Mouse (Mus musculus): ENCODE measurements around the gene Arhgef10l.

DNA sequence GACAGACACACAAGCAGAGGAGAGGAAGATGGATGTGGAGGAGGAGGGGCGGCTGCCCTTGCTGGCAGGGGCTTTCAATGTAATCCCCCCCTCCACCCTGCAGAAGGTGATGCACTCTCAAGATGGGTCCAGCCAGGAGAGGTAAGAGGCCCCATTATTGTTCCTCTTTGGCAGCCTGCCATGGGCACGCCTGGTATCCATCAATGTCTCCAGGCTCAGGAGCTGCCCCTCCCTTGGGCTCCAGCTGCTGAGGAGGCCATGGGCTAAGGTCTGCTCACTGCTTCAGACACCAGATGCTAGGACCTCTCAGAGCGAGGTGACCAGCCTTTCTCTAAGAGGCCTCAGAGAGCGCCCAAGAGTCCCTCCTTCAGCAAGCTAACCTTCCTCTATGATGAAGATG lies 152.0 kb downstream of the Arhgef10l start:
- no peak for TF ChIP-seq POLR2A (IDR thresholded peaks at IDR 0.05; ENCODE audit: control insufficient read depth, extremely low read depth, insufficient read depth, low read length, poor library complexity)
- TF ChIP-seq CTCF (IDR thresholded peaks at IDR 0.05; ENCODE audit: borderline replicate concordance, control insufficient read depth, extremely low read depth, insufficient read depth, low read length, poor library complexity), result no peak

Measured in thymus, adult 2 months (tissue).